Mouse (Mus musculus) erythroblast, embryonic 14.5 days (primary cell): ENCODE measurements around the gene Pltp.

Source experiments
- GATA1 ChIP-seq: IDR thresholded peaks from 2 replicates; pipeline ENCODE4 v1.6.1; 2012; ENCODE audit warnings: low read length, inconsistent platforms, mixed read lengths
- TAL1 ChIP-seq: IDR thresholded peaks from 3 replicates; pipeline ENCODE4 v1.6.1; 2012; ENCODE audit warnings: low read length, inconsistent platforms, mixed read lengths

DNA sequence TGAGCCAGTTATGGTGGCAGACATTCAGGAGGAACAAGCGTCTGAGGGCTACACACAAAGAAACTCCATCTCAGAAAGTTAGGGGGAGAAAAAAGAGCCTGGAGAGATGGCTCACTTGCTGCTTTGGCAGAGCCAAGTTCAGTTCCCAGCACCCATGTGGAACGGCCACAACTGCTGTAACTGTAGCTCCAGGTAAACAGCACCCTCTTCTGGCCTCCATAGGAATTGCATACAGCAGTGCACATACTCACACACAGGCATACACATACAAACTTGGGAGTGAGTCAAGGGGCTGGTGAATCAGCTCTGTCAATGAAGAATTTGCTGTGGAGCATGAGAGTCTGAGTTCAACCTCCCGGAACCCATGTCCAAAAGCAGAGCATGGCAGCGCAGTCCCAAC, 48.6 kb upstream of the Pltp start:
- TF ChIP-seq TAL1 (no peak), GATA1 (no peak)
